Mouse (Mus musculus): ENCODE results near the gene Tfdp2.
"Not testable (repeated sequence)": the region's sequence is repeated elsewhere in the genome, so short reads cannot be mapped to it uniquely, and the experiment has no call there.

Tfdp2 gene

GRCm38 (mm10) chr9:96308816-96309215, 112.7 kb downstream of the Tfdp2 start:
- DNase-seq (ENCODE audit: low spot score) = peak; percentile 11

- peak; percentile 27 for DNase-seq (ENCODE audit: low spot score)
These were observed 116.0 kb downstream of the Tfdp2 start for GRCm38 (mm10) chr9:96312074-96312473.

GRCm38 (mm10) chr9:96319333-96319732, 123.3 kb downstream of the Tfdp2 start:
- DNase-seq (ENCODE audit: low spot score) = peak; percentile 36

- peak; percentile 35 for DNase-seq (ENCODE audit: low spot score)
These were observed 124.5 kb downstream of the Tfdp2 start for GRCm38 (mm10) chr9:96320551-96320980.

GRCm38 (mm10) chr9:96322411-96323152, 126.5 kb downstream of the Tfdp2 start:
- DNase-seq (ENCODE audit: low spot score) = no peak

GRCm38 (mm10) chr9:96324502-96324901, 128.4 kb downstream of the Tfdp2 start:
- no peak for DNase-seq (ENCODE audit: low spot score)

GRCm38 (mm10) chr9:96326496-96326923, 130.4 kb downstream of the Tfdp2 start:
- peak; percentile 78 for DNase-seq (ENCODE audit: low spot score)

- no peak for DNase-seq (ENCODE audit: low spot score)
These were observed 132.2 kb downstream of the Tfdp2 start for GRCm38 (mm10) chr9:96328226-96328625.

- no peak for DNase-seq (ENCODE audit: low spot score)
These were observed 135.1 kb downstream of the Tfdp2 start for GRCm38 (mm10) chr9:96331146-96331545.

- DNase-seq (ENCODE audit: low spot score) = no peak
These were observed 149.7 kb downstream of the Tfdp2 start for GRCm38 (mm10) chr9:96345750-96346149.

GRCm38 (mm10) chr9:96348885-96349284, 152.8 kb downstream of the Tfdp2 start:
- DNase-seq (ENCODE audit: low spot score) = no peak

GRCm38 (mm10) chr9:96350010-96350409, 153.9 kb downstream of the Tfdp2 start:
- DNase-seq (ENCODE audit: low spot score) = peak; percentile 61

GRCm38 (mm10) chr9:96350476-96350875, 154.4 kb downstream of the Tfdp2 start:
- DNase-seq (ENCODE audit: low spot score) = no peak

- not testable (repeated sequence) for DNase-seq (ENCODE audit: low spot score)
These were observed 155.7 kb downstream of the Tfdp2 start for GRCm38 (mm10) chr9:96351771-96352170.

GRCm38 (mm10) chr9:96353121-96353769, 157.2 kb downstream of the Tfdp2 start:
- no peak for DNase-seq (ENCODE audit: low spot score)

- DNase-seq (ENCODE audit: low spot score) = peak; percentile 57
These were observed 157.7 kb downstream of the Tfdp2 start for GRCm38 (mm10) chr9:96353799-96354198.

GRCm38 (mm10) chr9:96360056-96360455, 164.0 kb downstream of the Tfdp2 start:
- DNase-seq (ENCODE audit: low spot score) = no peak

- DNase-seq (ENCODE audit: low spot score) = peak; percentile 75
These were observed 167.6 kb downstream of the Tfdp2 start for GRCm38 (mm10) chr9:96363581-96364140.

GRCm38 (mm10) chr9:96364141-96364838, 168.2 kb downstream of the Tfdp2 start, which contains the start of gene Atp1b3:
Gene Atp1b3 (minus strand): TSS chr9:96364442.
- DNase-seq (ENCODE audit: low spot score) = peak; percentile 100

GRCm38 (mm10) chr9:96365271-96365872, 169.3 kb downstream of the Tfdp2 start:
- no peak for DNase-seq (ENCODE audit: low spot score)

- no peak for DNase-seq (ENCODE audit: low spot score)
These were observed 173.7 kb downstream of the Tfdp2 start for GRCm38 (mm10) chr9:96369654-96370384.

All from testis, postnatal 10 days (tissue).